Mouse (Mus musculus) cerebellum, postnatal 36 days (tissue): Measurements from ENCODE around the gene Cnga4.
A peak's percentile ranks its signal among the peaks of the same experiment; 100 is the strongest.
"Not testable (repeated sequence)": the region's sequence is repeated elsewhere in the genome, so short reads cannot be mapped to it uniquely, and the experiment has no call there.

ENCODE experiments used
- DNase-seq, 2 experiments: peaks; one replicate each; pipeline ENCODE4 v3.0.0; 2021 to 2022; ENCODE audit warnings: mixed read lengths in 2 of 2

The Cnga4 gene

GRCm38 (mm10) chr7:105404268-105404667 is at the start of gene Cnga4:
Gene Cnga4 (plus strand): TSS chr7:105404568.
- no peak for DNase-seq

- DNase-seq: not testable (repeated sequence)
Measured at GRCm38 (mm10) chr7:105356064-105356463, 48.3 kb upstream of the Cnga4 start.

- not testable (repeated sequence) for DNase-seq
Measured at GRCm38 (mm10) chr7:105356487-105356886, 47.9 kb upstream of the Cnga4 start.

- no peak for DNase-seq
Measured at GRCm38 (mm10) chr7:105361713-105362112, 42.7 kb upstream of the Cnga4 start.

- no peak for DNase-seq
Measured at GRCm38 (mm10) chr7:105367268-105367667, 37.1 kb upstream of the Cnga4 start.

- no peak for DNase-seq
Measured at GRCm38 (mm10) chr7:105367930-105368329, 36.4 kb upstream of the Cnga4 start, which contains the start of gene Olfr692. Gene Olfr692 (plus strand): TSS chr7:105368230.

- DNase-seq: no peak
Measured at GRCm38 (mm10) chr7:105368521-105368920, 35.8 kb upstream of the Cnga4 start.

GRCm38 (mm10) chr7:105372912-105373311 is 31.5 kb upstream of the Cnga4 start:
- no peak for DNase-seq

- DNase-seq: peak in 1 of 2 experiments; percentile 20
Measured at GRCm38 (mm10) chr7:105373509-105373908, 30.9 kb upstream of the Cnga4 start.

- no peak for DNase-seq
Measured at GRCm38 (mm10) chr7:105373976-105374375, 30.4 kb upstream of the Cnga4 start.

- DNase-seq: no peak
Measured at GRCm38 (mm10) chr7:105374866-105375265, 29.5 kb upstream of the Cnga4 start, which contains the start of gene Gm5901. Gene Gm5901 (plus strand): TSS chr7:105375038.

- DNase-seq: no peak
Measured at GRCm38 (mm10) chr7:105380329-105380728, 24.0 kb upstream of the Cnga4 start.

- no peak for DNase-seq
Measured at GRCm38 (mm10) chr7:105387696-105388095, 16.7 kb upstream of the Cnga4 start.

- DNase-seq: no peak
Measured at GRCm38 (mm10) chr7:105390236-105390635, 14.1 kb upstream of the Cnga4 start.

- DNase-seq: peak; percentile 63
Measured at GRCm38 (mm10) chr7:105394606-105395005, 9.8 kb upstream of the Cnga4 start.

- DNase-seq: no peak
Measured at GRCm38 (mm10) chr7:105395131-105395820, 9.1 kb upstream of the Cnga4 start.

GRCm38 (mm10) chr7:105396126-105396525 is 8.2 kb upstream of the Cnga4 start:
- no peak for DNase-seq

- DNase-seq: no peak
Measured at GRCm38 (mm10) chr7:105399058-105399934, 5.1 kb upstream of the Cnga4 start.

- peak; percentile 100 for DNase-seq
Measured at GRCm38 (mm10) chr7:105399935-105400624, 4.3 kb upstream of the Cnga4 start, which contains the start of gene Fam160a2. Gene Fam160a2 (minus strand): TSS chr7:105400054.

GRCm38 (mm10) chr7:105406322-105406721 is 2.0 kb downstream of the Cnga4 start:
- DNase-seq: no peak

GRCm38 (mm10) chr7:105411874-105412632 is 7.7 kb downstream of the Cnga4 start:
- DNase-seq: peak; percentile 80 to 86

GRCm38 (mm10) chr7:105414385-105414784 is 10.0 kb downstream of the Cnga4 start:
- DNase-seq: no peak
